Mouse (Mus musculus) thymus, postnatal 25 days (tissue): ENCODE measurements around the gene Dstn.
A peak's percentile ranks its signal among the peaks of the same experiment; 100 is the strongest.

ENCODE experiments used
- DNase-seq: peaks from one replicate; pipeline ENCODE4 v3.0.0; 2022

The Dstn gene

GRCm38 (mm10) chr2:143962192-143962591 is 47.1 kb downstream of the Dstn start:
- no peak for DNase-seq

DNA sequence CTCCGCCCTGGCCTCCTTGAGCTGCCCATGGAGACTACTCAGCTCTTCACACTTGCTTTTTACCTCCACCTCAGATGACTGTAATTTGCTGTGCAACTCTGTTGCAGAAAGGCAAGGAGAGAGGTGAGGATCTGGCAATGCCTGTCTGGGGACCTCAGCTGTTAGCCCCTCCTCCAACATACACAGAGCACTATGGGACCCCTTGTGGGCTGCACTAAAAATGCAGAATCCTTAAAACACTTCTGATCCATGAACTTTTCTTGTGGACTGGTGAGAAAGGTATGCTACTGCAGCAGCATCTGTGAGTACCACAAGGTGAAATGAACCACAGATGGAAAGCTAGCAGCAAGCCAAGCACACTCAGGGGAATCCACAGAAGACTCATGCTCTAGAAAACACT is 48.2 kb downstream of the Dstn start:
- no peak for DNase-seq

GRCm38 (mm10) chr2:143969260-143969659 is 54.1 kb downstream of the Dstn start:
- no peak for DNase-seq

DNA sequence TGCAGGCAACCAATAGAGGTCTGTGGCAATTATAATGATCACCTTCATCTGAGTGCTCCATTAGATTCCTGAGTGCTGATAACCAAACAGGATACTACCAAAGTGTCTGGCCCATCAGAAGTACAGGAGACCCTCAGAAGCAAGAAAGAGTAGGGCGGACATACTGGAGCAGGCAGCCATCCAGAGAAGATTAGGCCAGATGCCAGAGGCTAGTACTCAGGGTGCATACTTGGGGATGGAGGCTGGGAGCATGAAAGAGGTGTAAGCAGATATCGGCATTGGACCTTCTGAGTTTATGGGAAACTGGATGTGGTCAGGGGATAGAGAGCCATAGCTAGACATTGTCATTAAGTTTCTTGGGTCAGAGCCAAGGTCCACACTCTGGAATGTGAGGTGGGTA is 55.7 kb downstream of the Dstn start:
- no peak for DNase-seq

GRCm38 (mm10) chr2:143971887-143972286 is 56.8 kb downstream of the Dstn start:
- DNase-seq: no peak

DNA sequence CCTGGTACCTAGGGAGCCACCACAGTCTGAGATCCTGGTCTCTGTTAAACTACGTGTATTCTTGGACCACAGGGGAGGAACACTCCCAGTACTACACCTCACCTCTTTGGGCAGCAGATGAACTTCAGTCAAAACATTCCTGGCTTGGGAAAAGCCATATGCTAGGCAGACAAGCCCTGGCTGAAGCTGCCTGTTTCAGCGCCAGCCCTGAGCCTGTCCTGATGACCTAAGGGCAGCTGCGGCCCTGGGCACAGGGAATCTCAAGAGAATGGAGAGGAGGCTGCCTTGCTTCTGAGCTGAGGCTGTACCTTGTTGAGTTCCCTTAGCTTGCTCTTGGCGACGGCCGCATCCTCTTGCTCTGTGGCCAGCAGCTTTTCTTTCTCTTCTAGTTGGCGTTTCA is 58.0 kb downstream of the Dstn start:
- no peak for DNase-seq

- no peak for DNase-seq
Observed at GRCm38 (mm10) chr2:143975146-143975649, 60.1 kb downstream of the Dstn start.

- no peak for DNase-seq
Observed at GRCm38 (mm10) chr2:143978444-143979147, 63.5 kb downstream of the Dstn start.

DNA sequence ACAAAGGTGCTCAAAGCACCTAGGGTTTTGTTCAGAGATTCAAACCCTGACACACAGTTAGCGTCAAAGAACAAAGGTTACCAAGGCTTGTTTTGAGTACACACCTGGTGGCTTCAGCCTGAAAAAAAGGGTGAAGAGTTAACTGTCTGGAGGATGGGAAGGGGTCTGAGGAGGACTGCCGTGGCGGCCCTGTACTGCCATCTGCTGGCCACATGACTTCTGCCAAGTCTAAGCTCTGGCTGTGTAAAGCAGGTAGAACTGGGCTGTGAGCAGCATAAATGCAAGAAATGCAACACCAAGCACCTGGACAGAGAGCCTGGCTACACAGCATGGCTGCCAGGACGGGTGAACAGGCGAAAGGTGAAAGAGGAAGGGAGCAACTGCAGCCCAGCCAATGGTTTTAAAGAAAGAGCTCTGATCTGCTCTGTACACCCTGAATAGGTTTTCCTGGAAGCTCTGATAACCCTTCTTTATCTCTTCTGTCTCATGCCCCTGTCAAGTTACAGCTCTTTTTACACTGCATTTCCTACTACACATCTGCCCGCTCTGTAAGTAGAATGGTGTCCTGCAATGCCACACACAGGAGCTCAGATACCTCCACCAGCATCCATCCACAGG is 65.8 kb downstream of the Dstn start:
- DNase-seq: peak; percentile 78

DNA sequence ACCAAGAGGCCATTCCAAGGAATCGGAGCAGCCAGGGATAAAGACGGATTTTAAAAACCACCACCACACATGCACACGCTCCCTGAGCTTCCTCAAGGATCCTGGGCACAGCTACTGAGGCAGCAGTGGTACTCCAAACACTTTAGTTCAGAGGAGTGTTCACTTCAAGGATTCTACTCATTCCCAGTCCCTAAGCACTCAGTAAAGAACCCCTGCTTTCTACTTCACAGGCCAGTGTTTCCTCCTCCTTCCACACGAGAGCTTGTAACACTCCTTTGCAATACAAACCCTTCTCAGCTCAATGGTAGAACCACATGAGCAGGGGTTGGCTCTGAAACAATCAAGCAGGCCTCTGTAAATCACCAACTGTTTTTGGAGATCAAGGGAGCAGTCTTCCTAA is 67.0 kb downstream of the Dstn start:
- DNase-seq: no peak

DNA sequence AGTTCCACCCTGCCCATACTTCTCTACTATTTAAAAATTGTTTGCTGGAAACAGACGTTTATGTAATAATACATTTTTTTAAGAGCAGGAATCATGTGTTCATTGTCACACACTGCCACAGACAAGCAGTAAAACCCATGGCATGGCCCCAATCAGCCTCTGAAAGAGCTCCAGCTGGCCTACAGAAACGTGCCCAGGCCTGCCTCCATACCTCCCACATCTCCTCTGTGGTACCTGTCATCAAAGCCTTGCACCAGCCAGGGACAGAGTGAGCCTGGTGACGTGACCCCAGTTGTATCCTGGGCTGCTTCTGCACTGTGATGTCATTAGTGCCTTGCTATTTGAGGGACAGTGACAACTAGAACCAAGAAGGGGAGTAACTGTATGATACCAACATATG is 67.8 kb downstream of the Dstn start:
- DNase-seq: no peak

DNA sequence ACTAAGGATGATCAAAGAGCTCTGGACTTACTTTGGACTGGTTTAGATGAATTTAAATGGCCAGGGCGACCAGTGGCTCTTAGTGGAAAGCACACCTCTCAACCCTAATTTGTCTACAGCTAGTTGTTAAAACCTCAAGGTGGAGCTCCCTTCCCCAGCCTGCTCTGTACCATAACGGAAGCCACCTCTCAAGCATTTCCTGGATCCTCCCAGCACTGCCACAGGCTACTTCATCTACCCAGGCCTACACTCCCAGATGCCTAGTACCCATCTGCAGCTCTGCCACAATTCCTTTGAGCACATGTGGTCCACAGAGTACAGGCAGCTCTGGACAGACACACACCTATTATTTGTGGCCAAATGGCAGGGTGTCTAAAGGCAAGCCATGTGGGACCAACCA is 68.4 kb downstream of the Dstn start:
- DNase-seq: peak; percentile 14

- no peak for DNase-seq
Observed at GRCm38 (mm10) chr2:143987485-143987884, 72.4 kb downstream of the Dstn start.

DNA sequence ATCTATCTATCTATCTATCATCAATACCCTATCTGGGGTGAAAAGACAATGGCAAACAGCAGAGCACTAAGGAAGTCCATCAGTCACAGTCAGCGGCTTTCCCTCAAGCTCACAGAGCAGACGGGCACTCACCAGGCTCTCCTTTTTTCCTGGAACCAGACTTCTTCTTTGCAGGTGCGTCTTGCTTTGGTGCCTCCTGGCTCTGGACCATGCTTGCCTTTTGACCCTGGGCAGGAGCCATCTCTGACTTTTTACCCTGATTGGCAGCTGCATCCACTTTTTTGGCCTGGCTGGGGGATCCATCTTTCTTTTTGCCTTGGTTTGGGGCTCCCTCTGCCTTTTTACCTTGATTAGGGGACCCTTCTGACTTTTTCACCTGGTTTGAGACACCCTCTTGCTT is 72.9 kb downstream of the Dstn start:
- DNase-seq: no peak

- no peak for DNase-seq
Observed at GRCm38 (mm10) chr2:143990997-143991396, 75.9 kb downstream of the Dstn start.

GRCm38 (mm10) chr2:143991964-143992672 is 77.0 kb downstream of the Dstn start:
- DNase-seq: no peak
